Mouse (Mus musculus): ENCODE results near the gene Rbm39. TPM values are rescaled to one million over a fixed set of nuclear protein-coding genes. Genes with fewer than 3 reads are reported as not detected.
A peak's percentile ranks its signal among the peaks of the same experiment; 100 is the strongest.
"Not testable (repeated sequence)": the region's sequence is repeated elsewhere in the genome, so short reads cannot be mapped to it uniquely, and the experiment has no call there.

The Rbm39 gene
- polyA plus RNA-seq, 1 experiment from 2014 or later: 502 TPM

- not testable (repeated sequence) for H3K27me3 ChIP-seq (replicated peaks; ENCODE audit: control insufficient read depth, insufficient read depth, low read length); H3K27ac ChIP-seq (ENCODE audit: low read depth, low read length); H3K9me3 ChIP-seq (replicated peaks; ENCODE audit: control insufficient read depth, low read length); H3K4me1 ChIP-seq (ENCODE audit: control insufficient read depth, insufficient read depth, low read length); DNase-seq (ENCODE audit: low spot score); H3K4me3 ChIP-seq (ENCODE audit: low read depth, low read length); ATAC-seq; H3K4me2 ChIP-seq (ENCODE audit: low read length); H3K9ac ChIP-seq (ENCODE audit: low read length); H3K36me3 ChIP-seq (ENCODE audit: control insufficient read depth, insufficient read depth, low read length)
- WGBS: 78% methylated on average over 7 of the region's 7 CpGs
Measured at GRCm38 (mm10) chr2:156189241-156189640, 9.2 kb upstream of the Rbm39 start.

- H3K27me3 ChIP-seq (replicated peaks; ENCODE audit: control insufficient read depth, insufficient read depth, low read length): no peaks in the 10 kb centered on the region
- no peak overlapping the region for H3K9ac ChIP-seq (ENCODE audit: low read length)
- WGBS: 63% methylated on average over 2 of the region's 2 CpGs
- no peaks in the 10 kb centered on the region for H3K9me3 ChIP-seq (replicated peaks; ENCODE audit: control insufficient read depth, low read length)
- no peak overlapping the region for H3K4me3 ChIP-seq (ENCODE audit: low read depth, low read length)
- no peak overlapping the region for H3K4me2 ChIP-seq (ENCODE audit: low read length)
- ATAC-seq: no peak
- H3K4me1 ChIP-seq (ENCODE audit: control insufficient read depth, insufficient read depth, low read length): peaks cover 13% of the 10 kb centered on the region
- H3K27ac ChIP-seq (ENCODE audit: low read depth, low read length): no peak overlapping the region
- DNase-seq (ENCODE audit: low spot score): no peak
- peaks cover 16% of the 10 kb centered on the region for H3K36me3 ChIP-seq (ENCODE audit: control insufficient read depth, insufficient read depth, low read length)
Measured at GRCm38 (mm10) chr2:156181592-156181991, 1.6 kb upstream of the Rbm39 start.

GRCm38 (mm10) chr2:156180824-156181590 lies 969 bp upstream of the Rbm39 start:
- peak overlapping the region; percentile 96 for H3K27ac ChIP-seq (ENCODE audit: low read depth, low read length)
- H3K9me3 ChIP-seq (replicated peaks; ENCODE audit: control insufficient read depth, low read length): no peaks in the 10 kb centered on the region
- H3K36me3 ChIP-seq (ENCODE audit: control insufficient read depth, insufficient read depth, low read length): peaks cover 17% of the 10 kb centered on the region
- WGBS: 14% methylated on average over 8 of the region's 8 CpGs
- H3K9ac ChIP-seq (ENCODE audit: low read length): peak overlapping the region; percentile 79
- H3K4me3 ChIP-seq (ENCODE audit: low read depth, low read length): peak overlapping the region; percentile 100
- H3K4me1 ChIP-seq (ENCODE audit: control insufficient read depth, insufficient read depth, low read length): peaks cover 13% of the 10 kb centered on the region
- ATAC-seq: no peak
- H3K4me2 ChIP-seq (ENCODE audit: low read length): peak overlapping the region; percentile 64
- DNase-seq (ENCODE audit: low spot score): no peak
- H3K27me3 ChIP-seq (replicated peaks; ENCODE audit: control insufficient read depth, insufficient read depth, low read length): no peaks in the 10 kb centered on the region

GRCm38 (mm10) chr2:156179796-156180093 lies 293 bp downstream of the Rbm39 start:
- H3K9me3 ChIP-seq (replicated peaks; ENCODE audit: control insufficient read depth, low read length): no peaks in the 10 kb centered on the region
- DNase-seq (ENCODE audit: low spot score) (no peak), ATAC-seq (peak; percentile 40; the same call in 1 of the 2 replicates)
- peak overlapping the region; percentile 98 for H3K27ac ChIP-seq (ENCODE audit: low read depth, low read length)
- H3K4me3 ChIP-seq (ENCODE audit: low read depth, low read length): peak overlapping the region; percentile 100
- H3K4me1 ChIP-seq (ENCODE audit: control insufficient read depth, insufficient read depth, low read length): peaks cover 13% of the 10 kb centered on the region
- H3K9ac ChIP-seq (ENCODE audit: low read length): peak overlapping the region; percentile 100
- 0% methylated on average over 38 of the region's 41 CpGs for WGBS
- H3K4me2 ChIP-seq (ENCODE audit: low read length): no peak overlapping the region
- H3K36me3 ChIP-seq (ENCODE audit: control insufficient read depth, insufficient read depth, low read length): peaks cover 26% of the 10 kb centered on the region
- no peaks in the 10 kb centered on the region for H3K27me3 ChIP-seq (replicated peaks; ENCODE audit: control insufficient read depth, insufficient read depth, low read length)

- Histone ChIP-seq H3K4me2 (ENCODE audit: low read length) (peak overlapping the region; percentile 77), H3K27me3 (replicated peaks; ENCODE audit: control insufficient read depth, insufficient read depth, low read length) (no peaks in the 10 kb centered on the region), H3K4me3 (ENCODE audit: low read depth, low read length) (peak overlapping the region; percentile 100), H3K36me3 (ENCODE audit: control insufficient read depth, insufficient read depth, low read length) (peaks cover 31% of the 10 kb centered on the region), H3K4me1 (ENCODE audit: control insufficient read depth, insufficient read depth, low read length) (peaks cover 13% of the 10 kb centered on the region), H3K9ac (ENCODE audit: low read length) (peak overlapping the region; percentile 100), H3K27ac (ENCODE audit: low read depth, low read length) (peak overlapping the region; percentile 98), H3K9me3 (replicated peaks; ENCODE audit: control insufficient read depth, low read length) (no peaks in the 10 kb centered on the region)
- ATAC-seq (peak; percentile 47), DNase-seq (ENCODE audit: low spot score) (peak; percentile 87)
- WGBS: 2% methylated on average over 47 of the region's 47 CpGs
Measured at GRCm38 (mm10) chr2:156179046-156179795, 817 bp downstream of the Rbm39 start.

- ATAC-seq: no peak
- peaks cover 42% of the 10 kb centered on the region for H3K36me3 ChIP-seq (ENCODE audit: control insufficient read depth, insufficient read depth, low read length)
- 87% methylated on average over 7 of the region's 7 CpGs for WGBS
- no peak overlapping the region for H3K9ac ChIP-seq (ENCODE audit: low read length)
- no peak for DNase-seq (ENCODE audit: low spot score)
- H3K27me3 ChIP-seq (replicated peaks; ENCODE audit: control insufficient read depth, insufficient read depth, low read length): no peaks in the 10 kb centered on the region
- H3K4me3 ChIP-seq (ENCODE audit: low read depth, low read length): peak overlapping the region; percentile 100
- H3K4me2 ChIP-seq (ENCODE audit: low read length): peak overlapping the region; percentile 77; the same call in 1 of the 2 replicates
- H3K27ac ChIP-seq (ENCODE audit: low read depth, low read length): no peak overlapping the region
- no peaks in the 10 kb centered on the region for H3K9me3 ChIP-seq (replicated peaks; ENCODE audit: control insufficient read depth, low read length)
- peaks cover 13% of the 10 kb centered on the region for H3K4me1 ChIP-seq (ENCODE audit: control insufficient read depth, insufficient read depth, low read length)
Measured at GRCm38 (mm10) chr2:156177651-156178050, 2.4 kb downstream of the Rbm39 start.

- Histone ChIP-seq H3K4me2 (ENCODE audit: low read length) (no peak overlapping the region), H3K27me3 (replicated peaks; ENCODE audit: control insufficient read depth, insufficient read depth, low read length) (no peaks in the 10 kb centered on the region), H3K4me3 (ENCODE audit: low read depth, low read length) (no peak overlapping the region), H3K9ac (ENCODE audit: low read length) (no peak overlapping the region), H3K27ac (ENCODE audit: low read depth, low read length) (no peak overlapping the region), H3K4me1 (ENCODE audit: control insufficient read depth, insufficient read depth, low read length) (peaks cover 13% of the 10 kb centered on the region), H3K36me3 (ENCODE audit: control insufficient read depth, insufficient read depth, low read length) (peaks cover 47% of the 10 kb centered on the region), H3K9me3 (replicated peaks; ENCODE audit: control insufficient read depth, low read length) (no peaks in the 10 kb centered on the region)
- WGBS: 87% methylated on average over 6 of the region's 6 CpGs
- ATAC-seq (no peak), DNase-seq (ENCODE audit: low spot score) (no peak)
Measured at GRCm38 (mm10) chr2:156177079-156177478, 3.0 kb downstream of the Rbm39 start.

GRCm38 (mm10) chr2:156166557-156166956 lies 13.5 kb downstream of the Rbm39 start:
- Histone ChIP-seq H3K9me3 (replicated peaks; ENCODE audit: control insufficient read depth, low read length) (no peaks in the 10 kb centered on the region), H3K4me2 (ENCODE audit: low read length) (no peak overlapping the region), H3K27me3 (replicated peaks; ENCODE audit: control insufficient read depth, insufficient read depth, low read length) (no peaks in the 10 kb centered on the region), H3K9ac (ENCODE audit: low read length) (no peak overlapping the region), H3K27ac (ENCODE audit: low read depth, low read length) (no peak overlapping the region), H3K36me3 (ENCODE audit: control insufficient read depth, insufficient read depth, low read length) (peaks cover 90% of the 10 kb centered on the region), H3K4me3 (ENCODE audit: low read depth, low read length) (no peak overlapping the region), H3K4me1 (ENCODE audit: control insufficient read depth, insufficient read depth, low read length) (no peaks in the 10 kb centered on the region)
- ATAC-seq (no peak), DNase-seq (ENCODE audit: low spot score) (no peak)
- 95% methylated on average over 5 of the region's 5 CpGs for WGBS

- 95% methylated on average over 1 of the region's 1 CpGs for WGBS
- H3K9ac ChIP-seq (ENCODE audit: low read length): no peak overlapping the region
- ATAC-seq (no peak), DNase-seq (ENCODE audit: low spot score) (no peak)
- no peak overlapping the region for H3K4me2 ChIP-seq (ENCODE audit: low read length)
- H3K27me3 ChIP-seq (replicated peaks; ENCODE audit: control insufficient read depth, insufficient read depth, low read length): no peaks in the 10 kb centered on the region
- H3K9me3 ChIP-seq (replicated peaks; ENCODE audit: control insufficient read depth, low read length): no peaks in the 10 kb centered on the region
- H3K36me3 ChIP-seq (ENCODE audit: control insufficient read depth, insufficient read depth, low read length): peaks cover 87% of the 10 kb centered on the region
- no peaks in the 10 kb centered on the region for H3K4me1 ChIP-seq (ENCODE audit: control insufficient read depth, insufficient read depth, low read length)
- H3K27ac ChIP-seq (ENCODE audit: low read depth, low read length): no peak overlapping the region
- H3K4me3 ChIP-seq (ENCODE audit: low read depth, low read length): no peak overlapping the region
Measured at GRCm38 (mm10) chr2:156165478-156165877, 14.6 kb downstream of the Rbm39 start.
